Mouse (Mus musculus) spleen, postnatal 4 days (tissue): ENCODE measurements around the gene Gm3194.
"Not testable (repeated sequence)": the region's sequence is repeated elsewhere in the genome, so short reads cannot be mapped to it uniquely, and the experiment has no call there.

Experiments used
- DNase-seq, 2 experiments: peaks; one replicate each; pipeline ENCODE4 v3.0.0; 2022; ENCODE audit warnings: low spot score in 2 of 2

Gene Gm3194

DNA sequence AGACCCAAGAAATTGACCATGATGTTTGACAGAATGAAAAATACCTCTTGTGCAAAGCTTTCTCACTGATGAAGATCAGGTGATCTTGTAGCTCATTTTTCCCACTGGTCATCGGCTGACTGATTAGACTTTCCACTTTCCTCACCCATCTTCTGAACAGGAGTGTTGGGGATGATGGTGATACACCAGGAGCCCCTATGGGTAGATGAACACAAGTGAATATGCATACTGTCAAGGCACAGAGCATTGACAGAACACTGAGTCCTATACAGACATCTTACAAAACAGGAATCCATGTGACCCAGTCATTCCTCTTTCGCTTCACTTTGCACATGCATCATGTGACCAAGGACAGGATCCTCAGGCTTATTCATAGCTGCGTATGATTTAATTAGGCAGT, at the start of gene Gm3194:
Gene Gm3194 (minus strand): TSS at position 101 of the 400 bp plus-strand sequence.
- not testable (repeated sequence) for DNase-seq

DNA sequence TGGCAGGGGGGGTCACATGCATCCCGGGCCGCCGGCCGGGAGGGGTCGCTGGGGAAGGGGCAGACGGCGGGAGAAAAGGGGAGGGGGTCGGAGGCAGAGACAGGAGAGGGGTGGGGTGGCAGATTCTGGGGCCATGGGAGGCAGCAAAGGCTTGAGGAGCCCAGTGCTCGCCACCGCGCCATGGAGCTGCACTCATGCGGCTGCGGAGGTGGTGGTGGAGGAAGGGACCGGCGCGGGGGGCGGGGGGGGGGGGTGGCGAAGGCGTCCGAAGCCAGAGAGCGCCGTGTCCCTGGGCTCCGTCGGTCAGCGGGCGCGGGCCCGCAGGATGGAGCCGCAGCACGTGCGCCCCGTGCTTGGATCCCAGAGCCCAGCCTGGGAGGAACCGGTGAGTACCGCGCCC, 46.1 kb upstream of the Gm3194 start, which contains the start of gene Gm3488:
Gene Gm3488 (plus strand): TSS at position 301 of the 400 bp plus-strand sequence.
- not testable (repeated sequence) for DNase-seq

DNA sequence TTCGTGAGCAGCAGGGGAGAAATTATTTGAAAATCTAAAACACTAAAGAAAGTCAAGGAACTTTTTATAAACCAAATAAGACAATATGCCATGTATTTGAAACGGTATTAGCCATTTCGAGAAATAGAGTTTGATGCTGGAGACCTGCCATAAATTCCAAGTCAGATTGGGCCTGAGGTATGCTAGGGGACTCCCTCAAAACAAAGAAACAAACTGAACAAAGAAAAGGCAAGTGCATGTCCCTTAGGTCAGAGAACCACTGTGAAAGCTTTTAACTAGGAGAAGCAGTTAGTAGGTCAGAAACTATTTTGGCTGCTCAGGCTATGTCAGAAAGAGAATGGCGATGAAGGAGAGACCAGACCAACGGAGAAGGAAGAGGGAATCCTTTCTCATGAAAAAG, 28.6 kb upstream of the Gm3194 start, which contains the start of gene Gm3187:
Gene Gm3187 (plus strand): TSS at position 301 of the 400 bp plus-strand sequence.
- DNase-seq, result not testable (repeated sequence)

DNA sequence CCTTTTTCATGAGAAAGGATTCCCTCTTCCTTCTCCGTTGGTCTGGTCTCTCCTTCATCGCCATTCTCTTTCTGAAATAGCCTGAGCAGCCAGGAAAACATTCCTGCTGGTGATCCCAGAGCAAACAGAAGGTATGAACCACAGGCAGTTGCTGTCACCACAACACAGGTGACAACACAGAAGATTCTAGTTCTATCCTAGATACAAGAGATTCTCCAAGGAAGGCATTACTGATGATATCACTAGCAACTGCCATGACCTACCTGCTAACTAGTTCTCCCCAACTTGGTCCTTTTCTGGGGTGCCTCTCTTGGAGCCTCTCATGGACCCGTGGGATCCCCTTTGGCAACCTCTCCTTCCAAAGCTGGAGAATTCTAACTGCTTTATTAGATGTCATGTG, 22.5 kb upstream of the Gm3194 start, which contains the start of gene Gm8246:
Gene Gm8246 (minus strand): TSS at position 101 of the 400 bp plus-strand sequence.
- not testable (repeated sequence) for DNase-seq

DNA sequence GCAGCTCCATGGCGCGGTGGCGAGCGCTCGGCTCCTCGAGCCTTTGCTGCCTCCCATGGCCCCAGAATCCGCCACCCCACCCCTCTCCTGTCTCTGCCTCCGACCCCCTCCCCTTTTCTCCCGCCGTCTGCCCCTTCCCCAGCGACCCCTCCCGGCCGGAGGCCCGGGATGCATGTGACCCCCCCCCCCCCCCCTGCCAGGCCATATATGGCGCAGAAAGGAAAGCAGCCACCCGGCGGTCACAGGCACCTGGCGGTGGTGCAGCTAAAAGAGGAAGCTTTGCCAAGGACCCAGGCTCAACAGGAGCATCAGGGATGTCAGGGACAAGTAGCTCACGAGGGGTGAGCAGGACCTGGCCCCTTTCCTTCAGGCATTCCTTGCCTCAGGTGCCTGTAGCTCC, 5.2 kb upstream of the Gm3194 start:
- not testable (repeated sequence) for DNase-seq

DNA sequence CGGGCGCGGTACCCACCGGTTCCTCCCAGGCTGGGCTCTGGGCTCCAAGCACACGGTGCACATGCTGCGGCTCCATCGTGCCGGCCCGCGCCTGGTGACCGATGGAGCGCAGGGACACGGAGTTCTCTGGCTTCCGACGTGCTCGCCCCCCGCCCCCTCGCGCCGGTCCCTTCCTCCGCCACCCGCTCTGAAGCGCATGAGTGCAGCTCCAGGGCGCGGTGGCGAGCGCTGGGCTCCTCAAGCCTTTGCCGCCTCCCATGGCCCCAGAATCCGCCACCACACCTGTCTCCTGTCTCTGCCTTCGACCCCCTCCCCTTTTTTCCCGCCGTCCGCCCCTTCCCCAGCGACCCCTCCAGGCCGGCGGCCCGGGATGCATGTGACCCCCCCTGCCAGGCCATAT, 66.3 kb downstream of the Gm3194 start, which contains the start of gene Gm3500:
Gene Gm3500 (minus strand): TSS at position 101 of the 400 bp plus-strand sequence.
- not testable (repeated sequence) for DNase-seq
